Mouse (Mus musculus) testis, adult 2 months (tissue): ENCODE measurements around the gene Abat. TPM values are rescaled to one million over a fixed set of nuclear protein-coding genes. Genes with fewer than 3 reads are reported as not detected.

Source experiments
- H3K27ac ChIP-seq: fragments of 200-500 bp; 2 replicates; pipeline ENCODE4 v1.5.1; 2012; ENCODE audit warnings: low read depth, low read length; ENCODE audit not compliant: control insufficient read depth, insufficient read depth
- H3K27me3 ChIP-seq: fragments of 200-500 bp; 2 replicates; pipeline ENCODE4 v1.6.1; 2012; ENCODE audit warnings: mild to moderate bottlenecking, low read length, moderate library complexity; ENCODE audit not compliant: control insufficient read depth, insufficient read depth
- H3K36me3 ChIP-seq: fragments of 200-500 bp; 2 replicates; pipeline ENCODE4 v1.6.1; 2012; ENCODE audit warnings: mild to moderate bottlenecking, low read length; ENCODE audit not compliant: control insufficient read depth, insufficient read depth
- H3K4me1 ChIP-seq: fragments of 200-500 bp; 2 replicates; pipeline ENCODE4 v1.6.1; 2012; ENCODE audit warnings: low read length; ENCODE audit not compliant: control insufficient read depth, insufficient read depth
- H3K4me3 ChIP-seq: fragments of 200-500 bp; 2 replicates; pipeline ENCODE4 v1.5.1; 2012; ENCODE audit warnings: low read depth, mild to moderate bottlenecking, low read length, moderate library complexity, mixed read lengths; ENCODE audit not compliant: control insufficient read depth
- CTCF ChIP-seq: fragments of 200-500 bp; IDR thresholded peaks from 2 replicates; pipeline ENCODE4 v1.5.1; 2012; ENCODE audit warnings: low read depth, mild to moderate bottlenecking, inconsistent platforms, low read length, moderate library complexity; ENCODE audit not compliant: control insufficient read depth, insufficient read depth, insufficient replicate concordance
- POLR2A ChIP-seq: fragments of 200-500 bp; IDR thresholded peaks from 2 replicates; pipeline ENCODE4 v1.6.1; 2012; ENCODE audit warnings: low read depth, mild to moderate bottlenecking, inconsistent platforms, low read length, moderate library complexity; ENCODE audit not compliant: control insufficient read depth
- polyA plus RNA-seq: library from polyadenylated mRNA; depleted of rRNA; stranded (reverse); fragments of >200 nt; gene quantifications from 2 replicates; pipeline ENCODE4 v1.2.3, GENCODE M21; 2012

Abat gene
- polyA plus RNA-seq, 1 experiment: 21.2 TPM

DNA sequence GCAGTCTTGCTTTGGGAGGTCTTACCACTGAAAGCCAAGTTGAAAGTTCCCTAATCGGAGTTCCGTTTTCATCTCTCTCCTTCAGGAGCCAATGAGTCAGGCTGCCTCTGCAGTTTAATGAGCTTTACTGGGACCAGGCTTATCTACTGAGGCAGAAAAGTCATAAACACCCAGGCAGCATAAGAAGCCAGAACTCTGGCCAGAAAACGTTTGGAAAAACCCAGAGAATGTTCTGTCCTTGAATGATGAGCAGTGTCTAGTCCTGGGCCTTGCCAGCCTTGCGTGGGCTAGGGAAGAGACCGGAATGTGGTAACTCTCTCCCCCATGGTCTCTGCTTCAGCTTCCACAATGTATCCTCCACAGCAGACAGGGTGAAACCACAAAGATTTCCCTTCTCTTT, 71.8 kb downstream of the Abat start:
- Histone ChIP-seq H3K4me1 (no peaks in the 10 kb centered on the region; the same call in 1 of the 2 replicates), H3K27ac (no peak overlapping the region), H3K36me3 (no peaks in the 10 kb centered on the region), H3K4me3 (no peak overlapping the region), H3K27me3 (no peaks in the 10 kb centered on the region)
- TF ChIP-seq POLR2A (no peak), CTCF (no peak)

GRCm38 (mm10) chr16:8595411-8595810, 82.2 kb downstream of the Abat start:
- Histone ChIP-seq H3K27me3 (no peaks in the 10 kb centered on the region), H3K4me1 (no peaks in the 10 kb centered on the region), H3K27ac (no peak overlapping the region), H3K4me3 (no peak overlapping the region), H3K36me3 (no peaks in the 10 kb centered on the region)
- TF ChIP-seq POLR2A: no peak
- TF ChIP-seq CTCF: no peak

DNA sequence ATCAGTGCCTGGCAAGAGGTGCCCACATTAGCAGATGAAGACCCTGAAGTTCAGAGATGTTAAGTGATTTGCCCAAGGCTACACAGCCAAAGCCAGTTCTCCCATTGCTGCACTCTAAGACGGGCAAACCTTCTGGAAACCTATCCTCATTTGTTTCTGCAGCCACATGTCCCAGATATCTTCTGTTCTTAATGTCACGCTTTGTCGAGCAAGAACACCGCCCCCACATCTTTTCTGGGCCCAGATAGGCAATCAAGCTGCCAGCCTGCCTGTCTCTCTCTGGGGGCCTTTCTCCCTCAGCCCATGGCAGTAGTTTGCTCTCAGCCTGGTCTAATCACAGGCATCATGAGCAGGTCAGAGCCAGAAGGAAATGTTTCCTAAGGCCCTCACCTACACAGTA, 83.1 kb downstream of the Abat start:
- TF ChIP-seq CTCF: no peak
- TF ChIP-seq POLR2A: no peak
- Histone ChIP-seq H3K36me3 (no peaks in the 10 kb centered on the region), H3K4me1 (no peaks in the 10 kb centered on the region), H3K27ac (no peak overlapping the region), H3K4me3 (no peak overlapping the region), H3K27me3 (no peaks in the 10 kb centered on the region)

DNA sequence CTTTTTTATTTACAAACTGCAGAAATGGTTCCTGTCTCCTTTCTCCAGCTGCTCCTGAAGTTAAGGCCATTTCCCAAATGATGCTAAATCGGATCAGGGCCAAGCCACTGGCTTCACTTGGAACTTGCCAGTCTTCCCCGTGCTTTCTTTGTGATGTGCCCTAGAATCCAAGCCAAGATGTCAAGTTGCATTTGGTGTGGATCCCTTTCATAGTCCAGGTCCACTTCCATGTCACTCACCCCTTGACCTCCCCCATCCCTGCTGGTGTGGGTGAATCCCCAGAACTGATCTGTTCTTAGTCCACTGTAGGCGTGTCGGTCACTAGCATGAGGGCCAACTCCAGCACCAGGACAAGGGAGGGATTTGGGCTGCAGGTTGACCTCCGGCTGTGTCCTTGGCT, 84.3 kb downstream of the Abat start:
- H3K4me1 ChIP-seq: no peaks in the 10 kb centered on the region
- H3K27ac ChIP-seq: no peak overlapping the region
- H3K36me3 ChIP-seq: no peaks in the 10 kb centered on the region
- H3K27me3 ChIP-seq: no peaks in the 10 kb centered on the region
- TF ChIP-seq POLR2A (no peak), CTCF (no peak)
- H3K4me3 ChIP-seq: no peak overlapping the region

- no peaks in the 10 kb centered on the region for H3K36me3 ChIP-seq
- H3K27ac ChIP-seq: no peak overlapping the region
- H3K4me3 ChIP-seq: no peak overlapping the region
- H3K4me1 ChIP-seq: no peaks in the 10 kb centered on the region
- H3K27me3 ChIP-seq: no peaks in the 10 kb centered on the region
- TF ChIP-seq POLR2A (no peak), CTCF (no peak)
Measured at GRCm38 (mm10) chr16:8603789-8604188, 90.6 kb downstream of the Abat start.

GRCm38 (mm10) chr16:8610397-8610796, 97.2 kb downstream of the Abat start:
- no peak overlapping the region for H3K27ac ChIP-seq
- no peaks in the 10 kb centered on the region for H3K36me3 ChIP-seq
- no peak overlapping the region for H3K4me3 ChIP-seq
- TF ChIP-seq POLR2A: no peak
- no peak for TF ChIP-seq CTCF
- no peaks in the 10 kb centered on the region for H3K27me3 ChIP-seq
- H3K4me1 ChIP-seq: no peaks in the 10 kb centered on the region

GRCm38 (mm10) chr16:8612214-8613005, 99.2 kb downstream of the Abat start:
- Histone ChIP-seq H3K4me3 (no peak overlapping the region), H3K36me3 (no peaks in the 10 kb centered on the region), H3K27me3 (no peaks in the 10 kb centered on the region), H3K27ac (no peak overlapping the region), H3K4me1 (no peaks in the 10 kb centered on the region)
- TF ChIP-seq CTCF: no peak
- no peak for TF ChIP-seq POLR2A
